Mouse (Mus musculus) MEL (cell line): Measurements from ENCODE around the gene Scn4a. TPM values are rescaled to one million over a fixed set of nuclear protein-coding genes. Genes with fewer than 3 reads are reported as not detected.
"Not testable (repeated sequence)": the region's sequence is repeated elsewhere in the genome, so short reads cannot be mapped to it uniquely, and the experiment has no call there.

Experiments
- DNase-seq: peaks from one replicate; pipeline ENCODE4 v3.0.0; 2011; ENCODE audit warnings: low read depth, low spot score
- H3K27ac ChIP-seq: 2 replicates; pipeline ENCODE4 v1.5.1; 2012; ENCODE audit warnings: low read depth, mild to moderate bottlenecking, control low read depth, low read length, moderate library complexity; ENCODE audit not compliant: control insufficient read depth
- H3K27me3 ChIP-seq, 2 experiments: fragments of 150-350 bp in 1 of 2; sonication (generic) in 1 of 2; 2 replicates each; pipeline ENCODE4 v1.6.1; 2012; ENCODE audit warnings: low read length in 2 of 2, mild to moderate bottlenecking in 2 of 2, improper control_type of control experiment in 1 of 2, moderate library complexity in 1 of 2; ENCODE audit not compliant: insufficient read depth in 2 of 2, control insufficient read depth in 1 of 2
- H3K36me3 ChIP-seq, 2 experiments: 2 replicates each; pipeline ENCODE4 v1.6.1; 2012 to 2014; ENCODE audit warnings: low read length in 2 of 2, improper control_type of control experiment in 1 of 2, inconsistent platforms in 1 of 2, mild to moderate bottlenecking in 1 of 2; ENCODE audit not compliant: insufficient read depth in 2 of 2, control insufficient read depth in 1 of 2
- H3K4me1 ChIP-seq, 2 experiments: fragments of 150-350 bp in 1 of 2; sonication (generic) in 1 of 2; 2 replicates each; pipeline ENCODE4 v1.6.1; 2012; ENCODE audit warnings: low read length in 2 of 2, improper control_type of control experiment in 1 of 2, mild to moderate bottlenecking in 1 of 2; ENCODE audit not compliant: insufficient read depth in 2 of 2, control insufficient read depth in 1 of 2
- H3K4me3 ChIP-seq, 2 experiments: fragments of 150-350 bp in 1 of 2; sonication (generic) in 1 of 2; 2 replicates each; pipeline ENCODE4 v1.5.1; 2012; ENCODE audit warnings: low read depth in 2 of 2, low read length in 2 of 2, mild to moderate bottlenecking in 2 of 2, moderate library complexity in 2 of 2, control low read depth in 1 of 2, improper control_type of control experiment in 1 of 2; ENCODE audit not compliant: control insufficient read depth in 1 of 2, insufficient read depth in 1 of 2
- H3K79me2 ChIP-seq: 2 replicates; pipeline ENCODE4 v1.6.1; 2012; ENCODE audit warnings: mild to moderate bottlenecking, low read length, moderate library complexity; ENCODE audit not compliant: control insufficient read depth, poor library complexity, insufficient read depth
- H3K9ac ChIP-seq: 2 replicates; pipeline ENCODE4 v1.6.1; 2012; ENCODE audit warnings: low read depth, mild to moderate bottlenecking, control low read depth, low read length, moderate library complexity; ENCODE audit not compliant: control insufficient read depth, poor library complexity, severe bottlenecking
- H3K9me3 ChIP-seq: fragments of 150-350 bp; sonication (generic); replicated peaks from 2 replicates; pipeline ENCODE4 v1.6.1; 2012; ENCODE audit warnings: mild to moderate bottlenecking, low read length, improper control_type of control experiment, moderate library complexity; ENCODE audit not compliant: insufficient read depth
- CHD2 ChIP-seq: IDR thresholded peaks from 2 replicates; pipeline ENCODE4 v1.6.1; 2011; ENCODE audit warnings: low read length, improper control_type of control experiment
- CTCF ChIP-seq, 3 experiments: IDR thresholded peaks in 2 of 3; conservative IDR thresholded peaks in 1 of 3; 2 replicates each; pipeline ENCODE4 v1.5.1; 2011 to 2012; ENCODE audit warnings: low read length in 3 of 3, low read depth in 2 of 3, mild to moderate bottlenecking in 2 of 3, improper control_type of control experiment in 1 of 3, inconsistent platforms in 1 of 3, mixed read lengths in 1 of 3, moderate library complexity in 1 of 3; ENCODE audit not compliant: control insufficient read depth in 1 of 3, insufficient read depth in 1 of 3, poor library complexity in 1 of 3, severe bottlenecking in 1 of 3
- E2F4 ChIP-seq: IDR thresholded peaks from 2 replicates; pipeline ENCODE4 v1.6.1; 2011; ENCODE audit warnings: low read depth, low read length, improper control_type of control experiment, borderline replicate concordance
- ELF1 ChIP-seq: IDR thresholded peaks from 2 replicates; pipeline ENCODE4 v1.6.1; 2014; ENCODE audit warnings: low read depth, mild to moderate bottlenecking, inconsistent platforms, low read length, improper control_type of control experiment, moderate library complexity
- ETS1 ChIP-seq: IDR thresholded peaks from 2 replicates; pipeline ENCODE4 v1.6.1; 2012; ENCODE audit warnings: low read depth, mild to moderate bottlenecking, inconsistent platforms, low read length, improper control_type of control experiment, moderate library complexity
- GABPA ChIP-seq: IDR thresholded peaks from 2 replicates; pipeline ENCODE4 v1.6.1; 2012; ENCODE audit warnings: low read depth, mild to moderate bottlenecking, inconsistent platforms, low read length, improper control_type of control experiment, moderate library complexity
- GATA1 ChIP-seq: IDR thresholded peaks from 2 replicates; pipeline ENCODE4 v1.6.1; 2011; ENCODE audit warnings: low read depth, low read length, improper control_type of control experiment
- HCFC1 ChIP-seq: IDR thresholded peaks from 2 replicates; pipeline ENCODE4 v1.6.1; 2012; ENCODE audit warnings: low read depth, mild to moderate bottlenecking, inconsistent platforms, low read length, improper control_type of control experiment, moderate library complexity
- JUND ChIP-seq: IDR thresholded peaks from 2 replicates; pipeline ENCODE4 v1.6.1; 2011; ENCODE audit warnings: low read depth, mild to moderate bottlenecking, improper control_type of control experiment, low read length
- KAT2A ChIP-seq: conservative IDR thresholded peaks from 2 replicates; pipeline ENCODE4 v1.6.1; 2012; ENCODE audit warnings: low read depth, low read length, improper control_type of control experiment, inconsistent platforms
- MAZ ChIP-seq: IDR thresholded peaks from 2 replicates; pipeline ENCODE4 v1.6.1; 2012; ENCODE audit warnings: low read depth, mild to moderate bottlenecking, inconsistent platforms, low read length, improper control_type of control experiment
- MXI1 ChIP-seq: IDR thresholded peaks from 2 replicates; pipeline ENCODE4 v1.6.1; 2011; ENCODE audit warnings: mild to moderate bottlenecking, low read depth, low read length, improper control_type of control experiment
- MYB ChIP-seq: IDR thresholded peaks from 2 replicates; pipeline ENCODE4 v1.6.1; 2011; ENCODE audit warnings: mild to moderate bottlenecking, low read depth, low read length, improper control_type of control experiment
- MYC ChIP-seq: IDR thresholded peaks from 2 replicates; pipeline ENCODE4 v1.6.1; 2011; ENCODE audit warnings: low read depth, mild to moderate bottlenecking, low read length, improper control_type of control experiment, moderate library complexity
- NELFE ChIP-seq: IDR thresholded peaks from 2 replicates; pipeline ENCODE4 v1.6.1; 2011; ENCODE audit warnings: low read depth, low read length, improper control_type of control experiment
- NRF1 ChIP-seq: IDR thresholded peaks from 2 replicates; pipeline ENCODE4 v1.6.1; 2014; ENCODE audit warnings: low read depth, mild to moderate bottlenecking, inconsistent platforms, low read length, improper control_type of control experiment, moderate library complexity; ENCODE audit not compliant: poor library complexity, insufficient read depth, severe bottlenecking
- RAD21 ChIP-seq: IDR thresholded peaks from 2 replicates; pipeline ENCODE4 v1.6.1; 2011; ENCODE audit warnings: mild to moderate bottlenecking, low read depth, low read length, improper control_type of control experiment
- SIN3A ChIP-seq: IDR thresholded peaks from 2 replicates; pipeline ENCODE4 v1.6.1; 2012; ENCODE audit warnings: low read length, improper control_type of control experiment, inconsistent platforms
- SMC3 ChIP-seq: IDR thresholded peaks from 2 replicates; pipeline ENCODE4 v1.6.1; 2011; ENCODE audit warnings: low read depth, low read length, improper control_type of control experiment
- TAL1 ChIP-seq: IDR thresholded peaks from 2 replicates; pipeline ENCODE4 v1.6.1; 2012; ENCODE audit warnings: mild to moderate bottlenecking, inconsistent platforms, low read length, moderate library complexity, mixed read lengths
- TBP ChIP-seq: IDR thresholded peaks from 2 replicates; pipeline ENCODE4 v1.8.0; 2011; ENCODE audit warnings: low read depth, low read length, improper control_type of control experiment
- UBTF ChIP-seq: IDR thresholded peaks from 2 replicates; pipeline ENCODE4 v1.6.1; 2012; ENCODE audit warnings: low read depth, mild to moderate bottlenecking, inconsistent platforms, low read length, improper control_type of control experiment, moderate library complexity, borderline replicate concordance; ENCODE audit not compliant: insufficient read depth
- USF1 ChIP-seq: IDR thresholded peaks from 2 replicates; pipeline ENCODE4 v1.6.1; 2014; ENCODE audit warnings: low read depth, mild to moderate bottlenecking, inconsistent platforms, low read length, improper control_type of control experiment, moderate library complexity
- USF2 ChIP-seq, 2 experiments: IDR thresholded peaks; 2 replicates each; pipeline ENCODE4 v1.6.1; 2011 to 2012; ENCODE audit warnings: improper control_type of control experiment in 2 of 2, low read length in 2 of 2, borderline replicate concordance in 1 of 2, inconsistent platforms in 1 of 2, low read depth in 1 of 2, mild to moderate bottlenecking in 1 of 2; ENCODE audit not compliant: insufficient read depth in 1 of 2
- ZKSCAN1 ChIP-seq: IDR thresholded peaks from 2 replicates; pipeline ENCODE4 v1.6.1; 2012; ENCODE audit warnings: low read depth, mild to moderate bottlenecking, inconsistent platforms, low read length, improper control_type of control experiment, moderate library complexity
- ZMIZ1 ChIP-seq: IDR thresholded peaks from 2 replicates; pipeline ENCODE4 v1.6.1; 2012; ENCODE audit warnings: low read depth, mild to moderate bottlenecking, inconsistent platforms, low read length, improper control_type of control experiment, moderate library complexity
- polyA plus RNA-seq, 2 experiments: library from polyadenylated mRNA; stranded (reverse) in 1 of 2; unstranded in 1 of 2; fragments of >175 nt in 1 of 2; fragments of >200 nt in 1 of 2; gene quantifications; 2 replicates each; pipeline versions ENCODE4 v1.2.1 to v1.2.4; 2012; ENCODE audit warnings: low replicate concordance in 2 of 2, low read depth in 1 of 2; ENCODE audit not compliant: insufficient read length in 2 of 2, insufficient read depth in 1 of 2, missing spikeins in 1 of 2
- total RNA-seq: library from RNA; depleted of rRNA; stranded (reverse); fragments of 300-350 nt; gene quantifications from 2 replicates; pipeline ENCODE4 v1.2.3, GENCODE M21; 2012

Gene Scn4a
- total and polyA plus RNA-seq, 3 experiments = 0.04 to 0.15 TPM; not detected in 1

DNA sequence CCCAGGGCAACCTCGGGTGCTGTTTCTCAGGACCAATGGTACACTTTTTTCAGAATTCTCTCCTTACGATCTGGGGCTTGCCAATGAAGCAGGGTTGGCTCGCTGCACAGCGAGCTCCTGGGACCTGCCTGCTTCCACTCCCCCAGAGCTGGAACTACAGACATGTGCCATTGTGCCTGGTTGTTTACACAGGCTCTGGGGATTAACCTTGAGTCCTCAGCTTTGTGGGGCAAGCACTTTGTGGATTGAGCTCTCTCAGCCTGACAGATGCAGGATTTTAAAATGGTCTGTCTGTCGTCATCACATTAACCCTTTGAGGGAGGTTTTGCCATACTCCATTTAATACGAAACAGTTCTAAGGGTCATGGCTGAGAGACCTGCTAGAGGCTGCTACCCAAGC lies 8.2 kb downstream of the Scn4a start:
- H3K27me3 ChIP-seq = peaks cover 4 to 21% of the 10 kb centered on the region in 2 experiments; a peak in 3 of 4 replicates
- peaks cover 0 to 6% of the 10 kb centered on the region in 2 experiments; a peak in 3 of 4 replicates for H3K4me1 ChIP-seq

DNA sequence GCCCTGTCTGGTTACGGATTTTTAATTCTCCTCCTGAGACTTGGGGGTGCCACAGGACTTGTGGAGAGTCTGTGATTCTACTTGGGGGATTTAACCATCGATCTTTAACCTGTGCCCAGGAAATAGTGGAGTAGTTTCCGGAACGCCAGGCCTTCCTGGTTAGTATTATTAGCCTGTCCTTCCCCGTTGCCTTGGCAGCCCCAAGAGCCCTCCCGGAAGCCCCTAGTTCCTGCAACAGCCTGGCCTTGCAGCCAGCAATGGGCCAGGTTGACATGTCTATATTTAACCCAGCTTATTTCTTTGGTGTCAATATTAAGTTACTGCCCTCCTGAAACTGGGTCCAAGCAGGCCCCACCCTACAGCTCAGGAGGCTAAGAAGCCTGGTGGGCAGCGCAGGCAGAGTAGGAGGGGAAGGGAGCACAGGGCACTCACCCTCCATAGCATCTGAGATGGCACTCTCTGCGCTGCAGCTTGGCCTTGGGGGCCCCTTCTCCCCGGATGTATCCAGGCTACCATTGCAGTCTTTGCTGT lies 12.0 kb downstream of the Scn4a start:
- H3K4me1 ChIP-seq = no peaks in the 10 kb centered on the region
- no peak overlapping the region for H3K4me3 ChIP-seq
- no peaks in the 10 kb centered on the region for H3K9me3 ChIP-seq
- TF ChIP-seq UBTF (no peak), MAZ (no peak), RAD21 (no peak), E2F4 (no peak), CHD2 (no peak), MYB (no peak), HCFC1 (no peak), KAT2A (no peak), MXI1 (no peak), USF2 (IDR thresholded peaks at IDR 0.05; ENCODE audit: borderline replicate concordance in 1 of 2, insufficient read depth in 1 of 2, low read depth in 1 of 2, low read length in 2 of 2) (no peak), NELFE (no peak), GATA1 (no peak), SMC3 (no peak), USF1 (no peak), ZKSCAN1 (no peak), ETS1 (no peak), TAL1 (no peak), ELF1 (no peak)
- TF ChIP-seq, all 39 proteins: peak for 0
- DNase-seq = no peak
- Histone ChIP-seq H3K27me3 (peaks cover 6 to 16% of the 10 kb centered on the region in 2 experiments), H3K9ac (no peak overlapping the region), H3K79me2 (no peaks in the 10 kb centered on the region), H3K27ac (no peak overlapping the region), H3K36me3 (no peaks in the 10 kb centered on the region)

More for the DNA sequence above, 8.2 kb downstream of the Scn4a start:
- TF ChIP-seq SMC3 = no peak
- no peak for TF ChIP-seq KAT2A
- no peak for TF ChIP-seq MAZ
- TF ChIP-seq ZMIZ1 = no peak
- no peak for TF ChIP-seq RAD21
- TF ChIP-seq GATA1 = no peak
- no peak for TF ChIP-seq CHD2
- TF ChIP-seq GABPA = no peak
- no peak for TF ChIP-seq NRF1
- TF ChIP-seq MYC = no peak
- TF ChIP-seq TBP = no peak
- no peak for TF ChIP-seq CTCF (IDR thresholded peaks at IDR 0.05 in 2 of 3, conservative IDR thresholded peaks at IDR 0.05 in 1 of 3; ENCODE audit: control insufficient read depth in 1 of 3, insufficient read depth in 1 of 3, low read depth in 2 of 3, low read length in 3 of 3, poor library complexity in 1 of 3, severe bottlenecking in 1 of 3)
- no peak for TF ChIP-seq ELF1
- TF ChIP-seq SIN3A = no peak
- no peak for TF ChIP-seq JUND
- H3K4me3 ChIP-seq = no peak overlapping the region
- H3K9me3 ChIP-seq = no peaks in the 10 kb centered on the region
- H3K9ac ChIP-seq = no peak overlapping the region
- no peaks in the 10 kb centered on the region for H3K36me3 ChIP-seq
- H3K27ac ChIP-seq = no peak overlapping the region
- H3K79me2 ChIP-seq = no peaks in the 10 kb centered on the region
- DNase-seq = no peak

DNA sequence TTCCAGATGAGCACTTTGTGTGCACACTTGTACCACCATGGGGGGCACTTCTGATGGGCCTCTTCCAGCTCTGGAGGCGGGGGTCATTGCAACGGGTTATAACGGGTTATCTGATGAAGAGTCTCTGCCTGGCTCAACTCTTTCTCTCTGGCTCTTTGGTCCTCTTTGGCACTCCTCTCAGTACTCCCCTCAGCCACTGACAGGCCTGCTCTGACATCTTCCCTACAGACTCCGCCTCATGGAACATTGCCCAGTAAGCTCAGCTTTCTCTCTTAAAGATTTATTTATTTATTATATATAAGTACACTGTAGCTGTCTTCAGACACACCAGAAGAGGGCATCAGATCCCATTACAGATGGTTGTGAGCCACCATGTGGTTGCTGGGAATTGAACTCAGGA lies 13.8 kb downstream of the Scn4a start:
- not testable (repeated sequence) for DNase-seq, H3K79me2 ChIP-seq, H3K9me3 ChIP-seq, H3K27ac ChIP-seq, H3K9ac ChIP-seq, H3K4me1 ChIP-seq, H3K4me3 ChIP-seq, H3K36me3 ChIP-seq
- H3K27me3 ChIP-seq = peaks cover 7 to 16% of the 10 kb centered on the region in 2 experiments
